Mouse (Mus musculus) forebrain, embryonic 11.5 days (tissue): ENCODE data around the gene Tm9sf1. TPM values are rescaled to one million over a fixed set of nuclear protein-coding genes. Genes with fewer than 3 reads are reported as not detected.

Experiments used
- ATAC-seq: fragments of 200-750 bp; cut with Nextera tagmentation; replicated peaks from 2 replicates; pipeline ENCODE4 v1.8.0; 2017; ENCODE audit warnings: moderate TSS enrichment; ENCODE audit not compliant: low FRiP score
- DNase-seq: peaks from one replicate; pipeline ENCODE4 v3.0.0-alpha.2; 2017; ENCODE audit warnings: low spot score
- H3K27ac ChIP-seq: fragments of 300-500 bp; sonication (generic); 2 replicates; pipeline ENCODE4 v1.5.1; 2014; ENCODE audit warnings: low read depth, low read length
- H3K27me3 ChIP-seq: fragments of 300-500 bp; sonication (generic); 2 replicates; pipeline ENCODE4 v1.6.1; 2014; ENCODE audit warnings: mild to moderate bottlenecking, low read length, mixed read lengths; ENCODE audit not compliant: control insufficient read depth, insufficient read depth
- H3K36me3 ChIP-seq: fragments of 300-500 bp; sonication (generic); 2 replicates; pipeline ENCODE4 v1.6.1; 2014; ENCODE audit warnings: mild to moderate bottlenecking, low read length, moderate library complexity, mixed read lengths; ENCODE audit not compliant: control insufficient read depth, insufficient read depth
- H3K4me1 ChIP-seq: fragments of 300-500 bp; sonication (generic); replicated peaks from 2 replicates; pipeline ENCODE4 v1.6.1; 2014; ENCODE audit warnings: low read length, mixed read lengths; ENCODE audit not compliant: control insufficient read depth, insufficient read depth
- H3K4me2 ChIP-seq: fragments of 300-500 bp; sonication (generic); 2 replicates; pipeline ENCODE4 v1.6.1; 2014; ENCODE audit warnings: low read depth, mild to moderate bottlenecking, low read length, moderate library complexity, mixed read lengths; ENCODE audit not compliant: severe bottlenecking
- H3K4me3 ChIP-seq: fragments of 300-500 bp; sonication (generic); 2 replicates; pipeline ENCODE4 v1.5.1; 2014; ENCODE audit warnings: low read depth, low read length
- H3K9ac ChIP-seq: fragments of 300-500 bp; sonication (generic); 2 replicates; pipeline ENCODE4 v1.6.1; 2014; ENCODE audit warnings: low read length
- H3K9me3 ChIP-seq: fragments of 300-500 bp; sonication (generic); 2 replicates; pipeline ENCODE4 v1.6.1; 2016; ENCODE audit warnings: low read length, mixed read lengths; ENCODE audit not compliant: control insufficient read depth
- WGBS: fragments of 180-500 bp; shearing (Covaris S2); extraction: QIAGEN DNeasy Blood & Tissue Kit; methylation state at CpG from one replicate; pipeline ENCODE4 v1.1.7; 2014; 5-methylcytosine and 5-hydroxymethylcytosine counted together
- polyA plus RNA-seq: library from polyadenylated mRNA; unstranded; fragments of >200 nt; fragmentation: Nextera tagmentation; extraction: Ambion mirVana; gene quantifications from 2 replicates; pipeline ENCODE4 v1.2.1, GENCODE M21; 2014

Tm9sf1 gene
- polyA plus RNA-seq, 1 experiment from 2014 or later: 77.1 TPM

DNA sequence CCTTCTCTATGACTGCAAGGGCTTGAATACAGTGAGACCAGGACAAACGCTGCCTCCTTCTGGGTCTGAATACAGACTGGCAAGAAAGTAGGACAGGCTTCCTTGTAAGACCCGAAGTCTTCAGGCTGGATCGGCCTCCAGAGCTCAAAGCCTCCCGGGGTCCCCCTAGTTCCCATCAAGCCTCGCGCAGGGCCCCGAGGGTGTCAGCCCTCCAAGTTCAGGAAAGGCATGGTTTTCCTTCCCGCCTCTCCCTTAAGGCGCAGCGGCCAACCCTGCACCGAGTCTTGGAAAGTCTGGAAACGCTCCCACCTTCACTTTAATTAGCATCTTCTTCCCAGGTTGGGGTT, 27.9 kb upstream of the Tm9sf1 start:
- no peaks in the 10 kb centered on the region for H3K36me3 ChIP-seq
- peak overlapping the region; percentile 54 for H3K4me2 ChIP-seq
- H3K4me3 ChIP-seq: peak overlapping the region; percentile 83
- ATAC-seq (peak; percentile 48), DNase-seq (no peak)
- H3K9ac ChIP-seq: peak overlapping the region; percentile 76
- H3K27ac ChIP-seq: peak overlapping the region; percentile 79
- 0% methylated on average over 12 of the region's 12 CpGs for WGBS
- H3K27me3 ChIP-seq: no peaks in the 10 kb centered on the region
- 0 out of 2 replicates have a peak, but pooled peaks cover 2% of the 10 kb centered on the region for H3K4me1 ChIP-seq
- H3K9me3 ChIP-seq: no peaks in the 10 kb centered on the region

GRCm38 (mm10) chr14:55660636-55661035, 17.0 kb upstream of the Tm9sf1 start:
- no peak overlapping the region; the same call in 1 of the 2 replicates for H3K9ac ChIP-seq
- peak overlapping the region; percentile 58 for H3K4me3 ChIP-seq
- H3K36me3 ChIP-seq: no peaks in the 10 kb centered on the region; the same call in 1 of the 2 replicates
- H3K4me2 ChIP-seq: no peak overlapping the region; the same call in 1 of the 2 replicates
- ATAC-seq (no peak), DNase-seq (no peak)
- H3K4me1 ChIP-seq: 0 out of 2 replicates have a peak, but pooled peaks cover 2% of the 10 kb centered on the region
- H3K27ac ChIP-seq: no peak overlapping the region
- H3K27me3 ChIP-seq: no peaks in the 10 kb centered on the region
- 44% methylated on average over 2 of the region's 2 CpGs for WGBS
- H3K9me3 ChIP-seq: no peaks in the 10 kb centered on the region

GRCm38 (mm10) chr14:55659960-55660573, 16.5 kb upstream of the Tm9sf1 start, which contains the start of gene Mdp1:
TSS of gene Mdp1 (minus strand) at chr14:55660508.
- ATAC-seq: peak; percentile 92

DNA sequence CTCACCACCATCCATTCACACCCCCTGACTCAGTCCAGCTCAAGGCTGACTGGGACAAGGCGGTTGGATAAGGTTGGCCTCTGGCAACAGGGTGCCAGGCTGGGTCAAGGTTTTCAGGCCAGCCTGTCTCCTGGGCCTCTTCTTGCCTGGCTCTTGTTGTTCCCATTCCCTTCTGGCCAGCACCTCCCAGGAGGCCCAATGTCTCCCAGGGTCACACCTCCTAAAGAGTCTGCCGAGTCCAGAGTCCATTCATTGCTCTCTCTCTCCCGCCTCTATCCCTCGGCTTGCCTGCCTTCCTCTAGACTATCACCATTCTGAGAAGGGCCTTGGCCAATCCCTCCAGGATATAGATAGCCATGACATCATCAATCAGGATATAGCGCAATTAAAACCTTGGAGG, 14.4 kb upstream of the Tm9sf1 start:
- Histone ChIP-seq H3K9ac (no peak overlapping the region), H3K27ac (no peak overlapping the region), H3K4me2 (no peak overlapping the region), H3K36me3 (no peaks in the 10 kb centered on the region), H3K27me3 (no peaks in the 10 kb centered on the region), H3K9me3 (no peaks in the 10 kb centered on the region), H3K4me1 (0 out of 2 replicates have a peak, but pooled peaks cover 2% of the 10 kb centered on the region), H3K4me3 (no peak overlapping the region)
- ATAC-seq (no peak), DNase-seq (no peak)
- 93% methylated on average over 5 of the region's 5 CpGs for WGBS

More at GRCm38 (mm10) chr14:55659960-55660573, 16.5 kb upstream of the Tm9sf1 start, which contains the start of gene Mdp1:
- Histone ChIP-seq H3K9ac (peak within 1 kb of the TSS; percentile 77), H3K36me3 (no peaks in the 10 kb centered on the region; the same call in 1 of the 2 replicates), H3K27ac (peak within 1 kb of the TSS; percentile 27; the same call in 1 of the 2 replicates), H3K4me1 (0 out of 2 replicates have a peak, but pooled peaks cover 2% of the 10 kb centered on the region), H3K4me2 (peak within 1 kb of the TSS; percentile 62), H3K9me3 (no peaks in the 10 kb centered on the region), H3K27me3 (no peaks in the 10 kb centered on the region), H3K4me3 (peak within 1 kb of the TSS; percentile 58)
- peak; percentile 89 for DNase-seq
- 1% methylated on average over 39 of the region's 39 CpGs for WGBS

- H3K4me1 ChIP-seq: 0 out of 2 replicates have a peak, but pooled peaks cover 2% of the 10 kb centered on the region
- H3K36me3 ChIP-seq: no peaks in the 10 kb centered on the region
- no peaks in the 10 kb centered on the region for H3K27me3 ChIP-seq
- H3K9me3 ChIP-seq: no peaks in the 10 kb centered on the region
- no peak overlapping the region for H3K4me2 ChIP-seq
- DNase-seq: no peak
- no peak overlapping the region for H3K27ac ChIP-seq
- no peak overlapping the region for H3K4me3 ChIP-seq
- no peak overlapping the region for H3K9ac ChIP-seq
- ATAC-seq: no peak
- 89% methylated on average over 3 of the region's 3 CpGs for WGBS
These were observed 13.3 kb upstream of the Tm9sf1 start for GRCm38 (mm10) chr14:55656935-55657334.

DNA sequence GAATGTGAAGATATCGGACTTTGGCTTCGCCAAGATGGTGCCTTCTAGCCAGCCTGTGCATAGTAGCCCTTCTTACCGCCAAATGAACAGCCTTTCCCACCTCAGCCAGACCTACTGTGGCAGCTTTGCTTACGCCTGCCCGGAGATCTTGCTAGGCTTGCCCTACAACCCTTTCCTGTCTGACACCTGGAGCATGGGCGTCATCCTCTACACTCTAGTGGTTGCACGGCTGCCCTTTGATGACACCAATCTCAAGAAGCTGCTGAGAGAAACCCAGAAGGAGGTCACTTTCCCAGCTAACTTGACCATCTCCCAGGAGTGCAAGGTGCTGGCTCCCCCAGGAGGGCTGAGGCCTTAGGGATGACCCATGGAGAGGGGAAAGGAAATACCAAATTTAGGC, 7.9 kb upstream of the Tm9sf1 start:
- Histone ChIP-seq H3K9me3 (no peaks in the 10 kb centered on the region), H3K4me3 (no peak overlapping the region), H3K4me1 (no peaks in the 10 kb centered on the region), H3K36me3 (no peaks in the 10 kb centered on the region), H3K27me3 (no peaks in the 10 kb centered on the region), H3K27ac (no peak overlapping the region), H3K4me2 (no peak overlapping the region), H3K9ac (no peak overlapping the region)
- ATAC-seq: no peak
- 92% methylated on average over 7 of the region's 7 CpGs for WGBS
- no peak for DNase-seq

GRCm38 (mm10) chr14:55649884-55650283, 6.3 kb upstream of the Tm9sf1 start, which contains the start of gene Tssk4:
TSS of gene Tssk4 (plus strand) at chr14:55650184.
- Histone ChIP-seq H3K4me1 (peaks cover under 1% of the 10 kb centered on the region; the same call in 1 of the 2 replicates), H3K27ac (no peak within 1 kb of the TSS), H3K27me3 (no peaks in the 10 kb centered on the region), H3K36me3 (no peaks in the 10 kb centered on the region), H3K4me2 (no peak within 1 kb of the TSS), H3K9me3 (no peaks in the 10 kb centered on the region), H3K9ac (no peak within 1 kb of the TSS), H3K4me3 (no peak within 1 kb of the TSS)
- WGBS: 93% methylated on average over 2 of the region's 2 CpGs
- no peak for DNase-seq
- ATAC-seq: no peak

DNA sequence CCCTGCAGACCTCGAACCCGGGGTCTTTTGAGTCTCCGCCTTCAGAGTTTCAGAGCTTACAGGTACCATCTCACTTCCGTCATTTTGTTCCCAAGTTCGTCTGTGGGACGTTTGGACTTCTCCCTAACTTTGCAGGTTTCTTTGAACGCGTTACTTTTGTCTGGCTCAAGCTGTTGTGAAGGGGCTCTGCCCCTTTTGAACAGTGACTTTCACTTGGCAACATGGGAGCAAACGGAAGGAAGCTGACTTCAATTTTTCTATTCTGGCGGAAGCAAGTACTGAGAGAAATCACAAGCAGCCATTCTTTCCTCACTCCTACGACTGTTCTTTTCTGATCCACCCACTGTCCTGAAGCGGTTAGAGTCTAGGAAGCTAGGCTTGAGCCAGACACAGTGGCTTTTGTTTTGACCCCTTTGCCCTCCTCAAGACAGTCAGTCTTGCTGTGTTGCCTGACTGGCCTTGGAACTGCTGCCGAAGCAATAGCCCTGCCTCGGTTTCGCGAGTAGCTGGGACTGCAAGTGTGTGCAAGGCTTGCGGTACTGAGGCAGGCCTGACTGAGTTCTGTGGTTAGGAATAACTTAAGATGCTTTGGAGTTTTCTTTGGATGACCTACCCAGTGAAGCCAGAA, 769 bp upstream of the Tm9sf1 start:
- Histone ChIP-seq H3K36me3 (peaks cover 11% of the 10 kb centered on the region; the same call in 1 of the 2 replicates), H3K4me2 (peak overlapping the region; percentile 81), H3K9me3 (no peaks in the 10 kb centered on the region), H3K4me3 (peak overlapping the region; percentile 66), H3K27me3 (no peaks in the 10 kb centered on the region), H3K4me1 (peaks cover 15% of the 10 kb centered on the region), H3K27ac (no peak overlapping the region), H3K9ac (peak overlapping the region; percentile 95)
- ATAC-seq (no peak), DNase-seq (no peak)
- 34% methylated on average over 17 of the region's 17 CpGs for WGBS
